Mouse (Mus musculus): ENCODE data around the gene Tmem259. TPM values are rescaled to one million over a fixed set of nuclear protein-coding genes. Genes with fewer than 3 reads are reported as not detected.

Gene Tmem259
- total RNA-seq, 4 experiments from 2014 or later: 67.9 to 81.4 (median 74.4) TPM

- no peak for DNase-seq (ENCODE audit: low spot score in 2 of 2)
Measured at GRCm38 (mm10) chr10:80016931-80017330, 32.8 kb upstream of the Tmem259 start.

- no peak for DNase-seq (ENCODE audit: low spot score in 2 of 2)
Measured at GRCm38 (mm10) chr10:80016511-80016910, 32.4 kb upstream of the Tmem259 start, which contains the start of gene Arhgap45. Gene Arhgap45, plus strand, starts transcription at chr10:80016653.

- no peak for DNase-seq (ENCODE audit: low spot score in 2 of 2)
Measured at GRCm38 (mm10) chr10:80015583-80015982, 31.5 kb upstream of the Tmem259 start.

GRCm38 (mm10) chr10:80014484-80015290, 30.6 kb upstream of the Tmem259 start:
- no peak for DNase-seq (ENCODE audit: low spot score in 2 of 2)

- no peak for DNase-seq (ENCODE audit: low spot score in 2 of 2)
Measured at GRCm38 (mm10) chr10:80013609-80014008, 29.5 kb upstream of the Tmem259 start.

- DNase-seq (ENCODE audit: low spot score in 2 of 2): no peak
Measured at GRCm38 (mm10) chr10:80011740-80012139, 27.6 kb upstream of the Tmem259 start.

GRCm38 (mm10) chr10:80004233-80004705, 20.1 kb upstream of the Tmem259 start:
- DNase-seq (ENCODE audit: low spot score in 2 of 2): no peak

GRCm38 (mm10) chr10:80003374-80004232, 19.5 kb upstream of the Tmem259 start:
- DNase-seq (ENCODE audit: low spot score in 2 of 2): no peak

- no peak for DNase-seq (ENCODE audit: low spot score in 2 of 2)
Measured at GRCm38 (mm10) chr10:80002829-80003228, 18.7 kb upstream of the Tmem259 start.

GRCm38 (mm10) chr10:80001945-80002344, 17.8 kb upstream of the Tmem259 start:
- DNase-seq (ENCODE audit: low spot score in 2 of 2): no peak

GRCm38 (mm10) chr10:79997819-79998218, 13.7 kb upstream of the Tmem259 start:
- no peak for DNase-seq (ENCODE audit: low spot score in 2 of 2)

- DNase-seq (ENCODE audit: low spot score in 2 of 2): no peak
Measured at GRCm38 (mm10) chr10:79997034-79997760, 13.1 kb upstream of the Tmem259 start.

- DNase-seq (ENCODE audit: low spot score in 2 of 2): peak; percentile 93 to 94
Measured at GRCm38 (mm10) chr10:79996272-79997033, 12.3 kb upstream of the Tmem259 start, which contains the start of gene Abca7. Gene Abca7, plus strand, starts transcription at chr10:79996494.

- DNase-seq (ENCODE audit: low spot score in 2 of 2): no peak
Measured at GRCm38 (mm10) chr10:79995636-79996035, 11.5 kb upstream of the Tmem259 start.

GRCm38 (mm10) chr10:79994397-79995115, 10.4 kb upstream of the Tmem259 start:
- DNase-seq (ENCODE audit: low spot score in 2 of 2): no peak

GRCm38 (mm10) chr10:79991548-79991947, 7.4 kb upstream of the Tmem259 start:
- DNase-seq (ENCODE audit: low spot score in 2 of 2): no peak

GRCm38 (mm10) chr10:79991099-79991498, 7.0 kb upstream of the Tmem259 start:
- no peak for DNase-seq (ENCODE audit: low spot score in 2 of 2)

- DNase-seq (ENCODE audit: low spot score in 2 of 2): no peak
Measured at GRCm38 (mm10) chr10:79989870-79990269, 5.7 kb upstream of the Tmem259 start.

GRCm38 (mm10) chr10:79989272-79989786, 5.2 kb upstream of the Tmem259 start:
- DNase-seq (ENCODE audit: low spot score in 2 of 2): no peak
